Mouse (Mus musculus): ENCODE data around the gene Rpgrip1l.

Gene Rpgrip1l

GRCm38 (mm10) chr8:91326018-91326417, 13.0 kb upstream of the Rpgrip1l start:
- TF ChIP-seq CTCF (conservative IDR thresholded peaks at IDR 0.05; ENCODE audit: low read length) (no peak), POU5F1 (IDR thresholded peaks at IDR 0.05; ENCODE audit: borderline replicate concordance, low read length) (no peak), NANOG (IDR thresholded peaks at IDR 0.05; ENCODE audit: borderline replicate concordance, low read length) (no peak)
- Histone ChIP-seq H3K36me3 (ENCODE audit: insufficient read depth, low read length) (no peaks in the 10 kb centered on the region), H3K27me3 (ENCODE audit: insufficient read depth, low read length) (no peaks in the 10 kb centered on the region), H3K4me1 (replicated peaks; ENCODE audit: low read depth, low read length) (peaks cover 56% of the 10 kb centered on the region), H3K9me3 (ENCODE audit: low read length) (no peaks in the 10 kb centered on the region), H3K4me3 (replicated peaks; ENCODE audit: low read length) (no peak overlapping the region)

DNA sequence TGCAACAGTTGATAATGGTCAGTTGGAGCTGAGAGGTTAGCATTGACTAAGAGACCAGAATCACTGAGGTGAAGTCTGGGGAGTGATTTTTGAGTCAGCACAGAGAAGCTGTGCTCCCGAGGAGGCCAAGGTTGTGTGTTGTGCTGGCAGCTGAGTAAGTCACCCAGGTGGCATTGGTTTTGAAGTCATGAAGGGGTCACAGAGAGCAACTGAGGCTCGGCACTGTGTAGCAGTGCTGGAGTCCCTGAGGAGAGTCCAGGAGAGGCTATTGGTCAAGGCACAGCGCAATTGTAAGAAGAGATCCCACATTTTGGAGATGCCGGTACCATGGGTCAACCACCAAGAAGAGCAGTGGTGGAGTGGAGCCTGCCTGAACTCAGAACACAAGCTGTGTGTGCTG, 11.9 kb upstream of the Rpgrip1l start:
- H3K36me3 ChIP-seq (ENCODE audit: insufficient read depth, low read length) = no peaks in the 10 kb centered on the region
- H3K4me3 ChIP-seq (replicated peaks; ENCODE audit: low read length) = no peak overlapping the region
- no peaks in the 10 kb centered on the region for H3K9me3 ChIP-seq (ENCODE audit: low read length)
- TF ChIP-seq CTCF (conservative IDR thresholded peaks at IDR 0.05; ENCODE audit: low read length) = no peak
- TF ChIP-seq POU5F1 (IDR thresholded peaks at IDR 0.05; ENCODE audit: borderline replicate concordance, low read length) = no peak
- no peak for TF ChIP-seq NANOG (IDR thresholded peaks at IDR 0.05; ENCODE audit: borderline replicate concordance, low read length)
- no peaks in the 10 kb centered on the region for H3K27me3 ChIP-seq (ENCODE audit: insufficient read depth, low read length)
- peaks cover 45% of the 10 kb centered on the region for H3K4me1 ChIP-seq (replicated peaks; ENCODE audit: low read depth, low read length)

- TF ChIP-seq CTCF (conservative IDR thresholded peaks at IDR 0.05; ENCODE audit: low read length) (0 out of 2 replicates have a peak, but pooled peaks have one; percentile 19), POU5F1 (IDR thresholded peaks at IDR 0.05; ENCODE audit: borderline replicate concordance, low read length) (no peak), NANOG (IDR thresholded peaks at IDR 0.05; ENCODE audit: borderline replicate concordance, low read length) (no peak)
- Histone ChIP-seq H3K27me3 (ENCODE audit: insufficient read depth, low read length) (no peaks in the 10 kb centered on the region), H3K4me1 (replicated peaks; ENCODE audit: low read depth, low read length) (peaks cover 39% of the 10 kb centered on the region), H3K9me3 (ENCODE audit: low read length) (no peaks in the 10 kb centered on the region), H3K4me3 (replicated peaks; ENCODE audit: low read length) (no peak overlapping the region), H3K36me3 (ENCODE audit: insufficient read depth, low read length) (no peaks in the 10 kb centered on the region)
Observed at GRCm38 (mm10) chr8:91324271-91324670, 11.2 kb upstream of the Rpgrip1l start.

DNA sequence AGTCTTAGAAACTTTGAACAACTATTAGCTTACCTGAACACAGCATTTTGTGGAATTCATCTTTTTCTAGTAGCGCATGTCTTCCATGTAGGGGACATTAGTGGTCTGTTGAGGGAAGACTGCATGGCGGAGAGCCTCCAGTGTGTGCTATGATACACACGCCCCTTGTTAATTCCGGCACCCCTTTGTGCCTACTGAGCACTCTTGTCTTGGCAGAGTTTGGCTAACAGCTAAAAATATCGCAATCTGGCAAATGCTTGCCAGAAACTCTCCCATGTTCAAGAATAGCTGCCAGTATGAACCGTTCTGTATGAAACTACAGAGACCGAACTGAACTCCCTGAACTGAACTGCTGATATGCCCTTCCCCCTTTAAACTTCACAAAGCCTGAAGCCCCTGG, 10.4 kb upstream of the Rpgrip1l start:
- H3K4me3 ChIP-seq (replicated peaks; ENCODE audit: low read length) = no peak overlapping the region
- H3K36me3 ChIP-seq (ENCODE audit: insufficient read depth, low read length) = no peaks in the 10 kb centered on the region
- peaks cover 31% of the 10 kb centered on the region for H3K4me1 ChIP-seq (replicated peaks; ENCODE audit: low read depth, low read length)
- H3K27me3 ChIP-seq (ENCODE audit: insufficient read depth, low read length) = no peaks in the 10 kb centered on the region
- TF ChIP-seq POU5F1 (IDR thresholded peaks at IDR 0.05; ENCODE audit: borderline replicate concordance, low read length) = no peak
- no peak for TF ChIP-seq NANOG (IDR thresholded peaks at IDR 0.05; ENCODE audit: borderline replicate concordance, low read length)
- no peak for TF ChIP-seq CTCF (conservative IDR thresholded peaks at IDR 0.05; ENCODE audit: low read length)
- no peaks in the 10 kb centered on the region for H3K9me3 ChIP-seq (ENCODE audit: low read length)

- H3K9me3 ChIP-seq (ENCODE audit: low read length) = no peaks in the 10 kb centered on the region
- peaks cover 13% of the 10 kb centered on the region for H3K4me1 ChIP-seq (replicated peaks; ENCODE audit: low read depth, low read length)
- no peak overlapping the region for H3K4me3 ChIP-seq (replicated peaks; ENCODE audit: low read length)
- TF ChIP-seq POU5F1 (IDR thresholded peaks at IDR 0.05; ENCODE audit: borderline replicate concordance, low read length) = no peak
- no peak for TF ChIP-seq NANOG (IDR thresholded peaks at IDR 0.05; ENCODE audit: borderline replicate concordance, low read length)
- no peak for TF ChIP-seq CTCF (conservative IDR thresholded peaks at IDR 0.05; ENCODE audit: low read length)
- H3K27me3 ChIP-seq (ENCODE audit: insufficient read depth, low read length) = no peaks in the 10 kb centered on the region
- no peaks in the 10 kb centered on the region for H3K36me3 ChIP-seq (ENCODE audit: insufficient read depth, low read length)
Observed at GRCm38 (mm10) chr8:91318938-91319729, 6.1 kb upstream of the Rpgrip1l start.

- no peaks in the 10 kb centered on the region for H3K36me3 ChIP-seq (ENCODE audit: insufficient read depth, low read length)
- H3K9me3 ChIP-seq (ENCODE audit: low read length) = no peaks in the 10 kb centered on the region
- H3K4me3 ChIP-seq (replicated peaks; ENCODE audit: low read length) = no peak overlapping the region
- peaks cover 13% of the 10 kb centered on the region for H3K4me1 ChIP-seq (replicated peaks; ENCODE audit: low read depth, low read length)
- TF ChIP-seq NANOG (IDR thresholded peaks at IDR 0.05; ENCODE audit: borderline replicate concordance, low read length) = no peak
- TF ChIP-seq CTCF (conservative IDR thresholded peaks at IDR 0.05; ENCODE audit: low read length) = no peak
- TF ChIP-seq POU5F1 (IDR thresholded peaks at IDR 0.05; ENCODE audit: borderline replicate concordance, low read length) = no peak
- H3K27me3 ChIP-seq (ENCODE audit: insufficient read depth, low read length) = no peaks in the 10 kb centered on the region
Observed at GRCm38 (mm10) chr8:91317567-91318227, 4.6 kb upstream of the Rpgrip1l start.

DNA sequence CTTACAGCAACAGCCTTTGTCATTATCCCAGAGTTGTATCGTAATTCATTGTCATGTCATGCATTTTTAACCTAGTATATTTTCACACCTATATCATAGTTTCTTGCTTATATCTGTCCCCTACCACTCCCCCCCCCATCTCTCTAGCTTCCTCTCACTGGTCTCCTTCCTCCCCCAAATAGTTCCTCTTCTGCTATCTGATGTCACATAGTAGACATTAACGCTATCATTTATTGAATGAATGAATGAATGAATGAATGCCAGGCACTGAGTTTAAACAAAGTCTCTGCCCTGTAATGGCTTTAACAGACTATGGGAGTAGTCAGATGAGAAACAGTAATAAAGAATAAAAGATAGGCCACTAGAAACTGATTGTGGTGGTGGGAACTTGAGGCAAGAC, 720 bp downstream of the Rpgrip1l start:
- H3K27me3 ChIP-seq (ENCODE audit: insufficient read depth, low read length) = no peaks in the 10 kb centered on the region
- H3K9me3 ChIP-seq (ENCODE audit: low read length) = no peaks in the 10 kb centered on the region
- H3K36me3 ChIP-seq (ENCODE audit: insufficient read depth, low read length) = no peaks in the 10 kb centered on the region
- peak overlapping the region; percentile 79; the same call in 1 of the 2 replicates for H3K4me3 ChIP-seq (replicated peaks; ENCODE audit: low read length)
- no peak for TF ChIP-seq POU5F1 (IDR thresholded peaks at IDR 0.05; ENCODE audit: borderline replicate concordance, low read length)
- no peak for TF ChIP-seq CTCF (conservative IDR thresholded peaks at IDR 0.05; ENCODE audit: low read length)
- TF ChIP-seq NANOG (IDR thresholded peaks at IDR 0.05; ENCODE audit: borderline replicate concordance, low read length) = no peak
- H3K4me1 ChIP-seq (replicated peaks; ENCODE audit: low read depth, low read length) = peaks cover 15% of the 10 kb centered on the region

GRCm38 (mm10) chr8:91304481-91305386, 8.3 kb downstream of the Rpgrip1l start:
- TF ChIP-seq NANOG (IDR thresholded peaks at IDR 0.05; ENCODE audit: borderline replicate concordance, low read length) (no peak), CTCF (conservative IDR thresholded peaks at IDR 0.05; ENCODE audit: low read length) (peak; percentile 24; the same call in 1 of the 2 replicates), POU5F1 (IDR thresholded peaks at IDR 0.05; ENCODE audit: borderline replicate concordance, low read length) (no peak)
- Histone ChIP-seq H3K36me3 (ENCODE audit: insufficient read depth, low read length) (peaks cover 5% of the 10 kb centered on the region; the same call in 1 of the 2 replicates), H3K9me3 (ENCODE audit: low read length) (no peaks in the 10 kb centered on the region), H3K4me3 (replicated peaks; ENCODE audit: low read length) (no peak overlapping the region), H3K27me3 (ENCODE audit: insufficient read depth, low read length) (no peaks in the 10 kb centered on the region), H3K4me1 (replicated peaks; ENCODE audit: low read depth, low read length) (no peaks in the 10 kb centered on the region)
